Mouse (Mus musculus) megakaryocyte, embryonic 14.5 days (primary cell): Measurements from ENCODE around the gene Syne3.

Experiments used
- FLI1 ChIP-seq: IDR thresholded peaks from 2 replicates; pipeline ENCODE4 v1.6.1; 2012; ENCODE audit warnings: low read length, inconsistent platforms, mixed read lengths
- GATA1 ChIP-seq: IDR thresholded peaks from 3 replicates; pipeline ENCODE4 v1.6.1; 2012; ENCODE audit warnings: mixed read lengths, low read length, inconsistent platforms, borderline replicate concordance

- TF ChIP-seq GATA1 (no peak), FLI1 (no peak)
These were observed 119.5 kb downstream of the Syne3 start for GRCm38 (mm10) chr12:104890066-104890465.
